8 mouse cellular contexts compared by ENCODE assay signal in genomic region chr1:182489803-182490452, GRCm38 (mm10). TPM values are rescaled to one million over a fixed set of nuclear protein-coding genes. Genes with fewer than 3 reads are reported as not detected.
DNase-seq lines count a peak whose midpoint lies in the region; ATAC-seq lines count a peak whose summit lies in the region.

No protein-coding gene starts in this region.

- intact Hi-C loops in left cerebral cortex, postnatal 10 days (cut with DNase I): loop anchor here (2.0 kb wide), 2 partner anchors 27 to 49 kb away; partner anchors contain the start of gene Capn2

- DNase-seq in adrenal gland, adult 2 months: peak; percentile 94
- peak; percentile 93 for DNase-seq in embryo, embryonic 11 days
- peak; percentile 92 for DNase-seq in gastrocnemius, postnatal 25 days
- peak; percentile 90 to 96 for DNase-seq in left cerebral cortex, postnatal 10 days (ENCODE audit: extremely low spot score in 1 of 2, low spot score in 2 of 2)
- DNase-seq in right cerebral cortex, postnatal 14 days: peak; percentile 92
- DNase-seq in urinary bladder, postnatal 25 days (ENCODE audit: low spot score): peak; percentile 91

- ATAC-seq in inflammation-experienced regulatory T-cells, adult 6 months: peak; percentile 100
- ATAC-seq in megakaryocyte-erythroid progenitor cell, adult 5-6 weeks (replicated peaks; ENCODE audit: low FRiP score, low TSS enrichment, poor library complexity, severe bottlenecking): peak; percentile 99

RNA-seq across cellular contexts. Expression of gene Capn2, which starts 27.5 kb away (rescaled TPM):
- total RNA-seq in adrenal gland, adult 2 months (2021): 100 to 1,000 TPM in 1 of 2 experiments, 10 to 100 TPM in 1; 67.7 to 105 TPM
- 25.9 and 34.3 TPM in 2 replicates for polyA plus RNA-seq in adrenal gland, adult 2 months (2012; rRNA removed)
- 10 to 100 TPM; 52.0 to 59.4 TPM for total RNA-seq in gastrocnemius, postnatal 25 days (2021)
- 10 to 100 TPM; 24.1 to 68.6 (median 38.1) TPM for polyA plus RNA-seq in inflammation-experienced regulatory T-cells, adult 6 months (2017; shearing (Covaris generic))
- 10 to 100 TPM; 59.9 to 64.6 TPM for total RNA-seq in left cerebral cortex, postnatal 10 days (2021)
- 2.4 and 6.1 TPM in 2 replicates for total RNA-seq in megakaryocyte-erythroid progenitor cell, adult 5-6 weeks (2014; fragmentation: Nextera tagmentation)
- total RNA-seq in megakaryocyte-erythroid progenitor cell, adult 5-6 weeks (2017): 7.2 and 16.2 TPM in 2 replicates

Comparison
In these comparisons a context has a peak if more than half of its experiments do, and no peak if none do; other contexts are left out.
1. Peak in every context shown above with its lines: DNase-seq and ATAC-seq.